Mouse (Mus musculus): ENCODE data around the gene Etnppl.
A peak's percentile ranks its signal among the peaks of the same experiment; 100 is the strongest.

Etnppl gene

DNA sequence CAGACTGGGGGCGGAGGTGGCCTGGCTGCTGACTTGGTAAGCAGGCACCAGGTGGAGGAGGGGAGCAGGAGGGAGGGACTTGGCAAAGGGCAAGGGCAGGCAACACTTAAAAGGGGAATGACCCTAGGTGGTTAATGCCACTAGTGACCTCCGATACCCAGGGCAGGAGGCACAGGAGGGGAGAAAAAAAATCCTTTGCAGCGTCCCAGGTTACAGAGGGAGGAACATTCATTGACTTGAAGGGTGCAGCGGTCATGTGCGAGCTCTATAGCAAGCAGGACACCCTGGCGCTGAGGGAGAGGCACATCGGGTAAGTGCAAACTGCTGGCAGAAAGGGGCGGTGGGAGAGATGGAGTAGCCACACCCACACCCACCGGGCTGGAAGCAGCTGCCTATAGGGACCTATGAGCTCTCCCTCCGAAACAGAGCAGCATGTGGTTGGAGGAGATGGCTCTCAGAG is at the start of gene Etnppl:
TSS of gene Etnppl (plus strand) at position 10 of the 460 bp plus-strand sequence.
- no peak for DNase-seq (ENCODE audit: extremely low read depth, low read depth)

GRCm38 (mm10) chr3:130568331-130569095 is 48.7 kb upstream of the Etnppl start:
- DNase-seq (ENCODE audit: extremely low read depth, low read depth), result no peak

GRCm38 (mm10) chr3:130573243-130573642 is 44.0 kb upstream of the Etnppl start:
- DNase-seq (ENCODE audit: extremely low read depth, low read depth), result no peak

GRCm38 (mm10) chr3:130574652-130575051 is 42.6 kb upstream of the Etnppl start:
- peak; percentile 47 for DNase-seq (ENCODE audit: extremely low read depth, low read depth)

DNA sequence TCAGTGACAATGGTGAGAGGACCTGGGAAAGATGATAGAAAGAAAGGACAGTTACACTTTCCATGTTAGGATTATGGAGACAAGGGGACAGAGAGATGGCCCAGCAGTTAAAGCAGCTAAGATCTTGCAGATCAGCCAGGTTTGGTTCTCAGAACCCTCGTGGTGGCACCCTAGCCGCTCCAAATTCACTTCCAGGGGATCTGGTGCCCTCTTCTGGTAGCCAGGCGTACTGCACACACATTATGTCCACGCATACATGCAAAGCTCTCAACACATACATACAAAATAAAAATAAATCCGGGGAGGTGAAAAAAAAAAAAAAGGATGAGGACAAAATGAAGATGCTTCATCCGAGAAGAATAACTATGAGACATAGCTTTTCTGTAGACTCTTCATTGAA is 40.6 kb upstream of the Etnppl start:
- peak; percentile 22 for DNase-seq (ENCODE audit: extremely low read depth, low read depth)

DNA sequence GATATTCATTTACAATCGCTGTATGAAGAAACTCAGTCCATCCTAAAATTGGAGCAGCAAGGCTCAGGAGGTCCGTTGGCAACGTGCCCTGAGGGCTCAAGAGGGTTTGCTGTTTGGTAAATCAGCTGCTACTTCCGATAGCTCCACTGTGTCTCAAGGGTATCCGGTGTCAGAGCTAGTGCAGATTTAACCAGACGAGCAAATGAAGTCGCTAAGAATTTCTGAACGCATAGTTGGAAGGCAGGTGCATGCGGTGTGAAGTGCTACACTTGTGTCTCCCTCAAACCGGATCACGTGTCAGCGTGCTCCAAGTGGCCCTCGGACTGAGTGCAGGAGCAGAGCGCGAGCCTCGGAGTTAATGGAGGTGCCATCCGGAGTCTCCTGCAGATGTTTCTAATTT is 37.7 kb upstream of the Etnppl start:
- DNase-seq (ENCODE audit: extremely low read depth, low read depth), result no peak

- DNase-seq (ENCODE audit: extremely low read depth, low read depth), result no peak
These were observed 35.7 kb upstream of the Etnppl start for GRCm38 (mm10) chr3:130581577-130581976.

DNA sequence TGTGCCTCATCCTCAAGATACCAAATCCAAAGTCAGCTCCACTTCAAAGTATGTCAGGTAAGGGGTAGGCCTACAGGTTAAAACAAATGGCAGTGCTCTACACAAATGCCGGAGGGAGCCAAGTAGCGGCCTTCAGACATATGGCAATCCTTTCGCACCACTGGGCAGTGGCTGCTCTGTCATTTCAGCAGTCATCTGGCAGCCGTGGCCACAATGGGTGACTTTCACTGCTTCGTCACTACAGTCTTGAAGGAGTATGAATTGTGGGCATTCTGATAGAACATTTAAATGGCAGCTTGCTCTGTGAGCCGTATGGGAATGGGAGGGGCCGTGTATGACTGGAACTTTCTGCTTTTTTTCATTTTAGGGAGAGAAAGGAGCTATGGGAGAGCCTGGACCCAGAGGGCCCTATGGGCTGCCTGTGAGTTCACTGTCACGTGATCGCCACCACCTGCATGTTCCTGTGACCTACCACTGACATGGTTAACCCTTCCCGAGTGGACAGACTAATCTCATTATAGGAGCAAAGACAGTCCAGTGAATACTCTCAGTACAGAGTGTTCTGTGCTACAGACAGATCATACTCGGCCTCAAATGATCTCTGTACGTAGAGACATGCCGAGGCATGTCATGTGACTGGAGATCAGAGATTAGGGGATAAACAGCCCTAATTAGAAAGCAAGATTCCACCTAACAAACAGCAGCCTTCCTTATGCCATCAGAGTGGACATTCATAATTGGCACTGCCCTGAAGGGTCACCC is 34.2 kb upstream of the Etnppl start:
- DNase-seq (ENCODE audit: extremely low read depth, low read depth), result no peak

DNA sequence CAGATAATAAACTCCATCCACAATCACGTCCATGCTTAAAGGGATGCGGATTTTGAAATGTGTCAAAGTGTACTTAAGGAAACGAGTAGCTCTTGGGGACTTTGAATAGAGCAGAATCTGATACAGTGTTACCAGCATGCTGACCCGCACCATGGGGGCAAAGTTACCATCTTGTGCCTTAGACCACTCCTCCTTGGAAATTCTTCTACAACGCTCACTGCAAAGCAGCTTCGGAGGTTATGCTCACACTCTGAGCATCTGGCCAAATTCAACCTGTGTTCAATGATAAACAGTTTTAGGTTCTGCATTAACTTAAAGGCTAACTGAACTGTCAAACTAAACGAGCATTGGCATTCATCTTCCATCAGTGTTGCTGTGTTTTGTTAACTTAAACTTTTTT is 33.2 kb upstream of the Etnppl start:
- DNase-seq (ENCODE audit: extremely low read depth, low read depth), result no peak

GRCm38 (mm10) chr3:130595050-130595449 is 22.2 kb upstream of the Etnppl start:
- no peak for DNase-seq (ENCODE audit: extremely low read depth, low read depth)

- no peak for DNase-seq (ENCODE audit: extremely low read depth, low read depth)
These were observed 15.8 kb upstream of the Etnppl start for GRCm38 (mm10) chr3:130601491-130601890.

DNA sequence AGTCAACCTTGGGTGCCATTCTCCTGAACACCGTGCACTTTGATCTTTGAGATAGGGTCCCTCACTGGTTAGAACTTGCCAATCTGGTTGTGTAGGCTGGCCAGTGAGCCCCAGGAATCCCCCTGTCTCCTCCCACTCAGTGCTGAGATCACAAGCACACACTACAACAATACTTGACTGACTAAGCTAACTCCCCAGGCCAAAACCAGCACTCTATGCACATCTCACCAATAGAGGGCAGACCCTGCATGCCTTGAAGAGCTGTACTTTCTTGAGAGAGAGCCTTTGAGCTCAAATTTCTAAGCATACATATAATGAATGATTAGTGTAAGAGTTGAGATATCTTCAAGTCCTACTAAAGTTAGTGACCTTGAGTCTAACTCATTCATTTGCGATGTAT is 9.3 kb upstream of the Etnppl start:
- no peak for DNase-seq (ENCODE audit: extremely low read depth, low read depth)

DNA sequence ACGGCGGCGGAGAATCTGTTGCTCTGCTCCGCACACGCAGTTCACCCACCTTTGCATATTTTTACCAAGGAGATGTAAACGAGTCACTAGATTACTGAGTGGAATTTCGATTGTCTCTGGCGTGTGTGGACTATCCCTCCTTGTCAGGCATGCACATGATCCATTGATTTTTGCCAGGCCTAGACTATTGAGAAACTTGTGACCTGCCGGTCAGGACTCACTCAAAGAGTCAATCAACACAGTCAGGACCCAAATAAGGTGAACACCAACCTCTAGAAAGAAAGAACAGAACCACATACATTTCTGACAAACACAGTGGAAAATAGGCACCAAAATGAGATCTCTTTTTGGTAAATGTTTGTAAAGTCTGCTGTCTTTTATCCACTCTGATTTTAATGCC is 2.8 kb upstream of the Etnppl start:
- DNase-seq (ENCODE audit: extremely low read depth, low read depth), result no peak

GRCm38 (mm10) chr3:130615625-130616024 is 1.6 kb upstream of the Etnppl start:
- DNase-seq (ENCODE audit: extremely low read depth, low read depth), result no peak

GRCm38 (mm10) chr3:130620517-130621146 is 3.4 kb downstream of the Etnppl start:
- no peak for DNase-seq (ENCODE audit: extremely low read depth, low read depth)

DNA sequence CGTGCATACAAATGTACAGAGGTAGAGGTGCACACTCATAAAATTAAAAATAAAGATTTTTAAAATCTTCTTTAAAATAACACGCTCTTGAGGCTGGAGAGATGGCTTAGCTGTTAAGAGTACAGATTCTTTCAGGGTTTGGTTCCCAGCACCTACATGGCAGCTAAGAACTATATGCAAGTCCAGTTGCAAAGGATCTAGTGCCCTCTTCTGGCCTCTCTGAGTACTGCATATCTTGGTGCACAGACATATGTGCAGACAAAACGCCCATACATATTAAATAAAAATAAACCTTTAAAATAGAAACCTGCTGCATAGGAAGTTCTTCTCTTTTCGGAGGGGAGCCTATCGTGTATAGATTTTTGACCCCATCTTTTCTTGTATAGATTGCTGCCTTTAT is 11.1 kb downstream of the Etnppl start:
- peak; percentile 2 for DNase-seq (ENCODE audit: extremely low read depth, low read depth)

- DNase-seq (ENCODE audit: extremely low read depth, low read depth), result no peak
These were observed 16.6 kb downstream of the Etnppl start for GRCm38 (mm10) chr3:130633859-130634258.

- DNase-seq (ENCODE audit: extremely low read depth, low read depth), result no peak
These were observed 29.0 kb downstream of the Etnppl start for GRCm38 (mm10) chr3:130646110-130646810.

- DNase-seq (ENCODE audit: extremely low read depth, low read depth), result no peak
These were observed 32.3 kb downstream of the Etnppl start for GRCm38 (mm10) chr3:130649569-130649968.

DNA sequence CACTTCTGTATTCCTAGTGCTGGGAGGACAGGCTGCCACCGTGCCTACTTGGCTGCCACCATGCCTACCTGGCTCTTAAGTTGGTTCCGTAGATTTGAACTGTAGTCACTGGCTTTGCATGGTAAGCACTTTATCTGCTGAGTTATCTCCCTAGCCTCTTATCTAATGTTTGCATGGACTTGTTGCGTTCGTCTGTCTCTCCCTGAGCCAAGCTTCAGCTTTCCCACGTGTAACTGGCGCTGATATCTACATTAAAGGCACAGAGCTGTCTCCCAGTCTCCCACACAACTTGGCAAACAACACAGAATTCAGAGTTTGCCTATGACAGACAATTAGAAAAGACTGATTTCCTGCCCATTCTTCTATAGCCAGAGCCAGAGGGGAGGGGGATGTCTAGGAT is 43.4 kb downstream of the Etnppl start:
- DNase-seq (ENCODE audit: extremely low read depth, low read depth), result no peak

DNA sequence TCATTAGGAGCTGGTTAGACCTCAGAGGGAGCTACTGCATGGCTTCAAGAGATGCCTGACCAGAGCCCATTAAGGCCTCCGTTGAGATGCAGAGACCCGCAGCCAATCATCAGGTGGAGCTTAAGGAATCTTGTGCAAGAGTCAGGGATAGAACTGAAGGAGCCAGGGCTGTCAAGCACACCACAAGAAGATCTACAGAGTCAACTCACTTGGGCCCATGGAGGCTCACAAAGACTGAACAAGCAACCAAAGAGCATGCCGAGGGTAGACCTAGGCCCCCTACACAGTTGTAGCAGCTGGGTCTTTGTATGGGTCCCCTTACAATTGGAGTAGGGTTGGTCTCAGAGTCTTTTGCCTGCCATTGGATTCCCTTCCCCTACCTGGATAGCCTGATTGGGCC is 45.2 kb downstream of the Etnppl start:
- no peak for DNase-seq (ENCODE audit: extremely low read depth, low read depth)

DNA sequence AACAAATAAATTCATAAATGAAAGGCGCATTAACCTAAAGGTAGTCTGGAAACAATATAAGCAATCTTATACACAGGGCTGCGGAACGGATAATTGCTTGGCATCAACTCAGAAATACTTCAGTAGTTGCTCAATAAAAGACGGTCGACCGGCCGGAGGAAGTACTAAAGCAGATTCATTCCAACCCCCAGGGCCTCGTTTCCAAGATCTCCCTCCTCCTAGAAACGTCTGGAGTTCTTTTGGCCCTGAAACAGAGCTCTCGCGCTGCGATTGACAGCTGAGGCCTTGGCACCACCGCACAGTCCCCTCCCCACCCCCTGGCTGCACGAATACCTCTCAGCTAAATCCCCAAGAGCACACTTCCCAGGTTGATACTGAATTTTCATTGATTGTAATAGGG is 54.0 kb downstream of the Etnppl start:
- no peak for DNase-seq (ENCODE audit: extremely low read depth, low read depth)

Measured in MEL-GATA-1-ER (cell line).